Mouse (Mus musculus) kidney, adult 2 months (tissue): ENCODE results near the gene Mboat7.

ENCODE experiments used
- CTCF ChIP-seq: fragments of 200-500 bp; conservative IDR thresholded peaks from 2 replicates; pipeline ENCODE4 v1.5.1; 2011; ENCODE audit warnings: low read depth, mild to moderate bottlenecking, control low read depth, low read length, moderate library complexity, mixed read lengths; ENCODE audit not compliant: insufficient read depth, insufficient read length
- POLR2A ChIP-seq: fragments of 200-500 bp; IDR thresholded peaks from one replicate; pipeline ENCODE4 v1.6.1; 2011; ENCODE audit warnings: low read depth, low read length, control low read depth

DNA sequence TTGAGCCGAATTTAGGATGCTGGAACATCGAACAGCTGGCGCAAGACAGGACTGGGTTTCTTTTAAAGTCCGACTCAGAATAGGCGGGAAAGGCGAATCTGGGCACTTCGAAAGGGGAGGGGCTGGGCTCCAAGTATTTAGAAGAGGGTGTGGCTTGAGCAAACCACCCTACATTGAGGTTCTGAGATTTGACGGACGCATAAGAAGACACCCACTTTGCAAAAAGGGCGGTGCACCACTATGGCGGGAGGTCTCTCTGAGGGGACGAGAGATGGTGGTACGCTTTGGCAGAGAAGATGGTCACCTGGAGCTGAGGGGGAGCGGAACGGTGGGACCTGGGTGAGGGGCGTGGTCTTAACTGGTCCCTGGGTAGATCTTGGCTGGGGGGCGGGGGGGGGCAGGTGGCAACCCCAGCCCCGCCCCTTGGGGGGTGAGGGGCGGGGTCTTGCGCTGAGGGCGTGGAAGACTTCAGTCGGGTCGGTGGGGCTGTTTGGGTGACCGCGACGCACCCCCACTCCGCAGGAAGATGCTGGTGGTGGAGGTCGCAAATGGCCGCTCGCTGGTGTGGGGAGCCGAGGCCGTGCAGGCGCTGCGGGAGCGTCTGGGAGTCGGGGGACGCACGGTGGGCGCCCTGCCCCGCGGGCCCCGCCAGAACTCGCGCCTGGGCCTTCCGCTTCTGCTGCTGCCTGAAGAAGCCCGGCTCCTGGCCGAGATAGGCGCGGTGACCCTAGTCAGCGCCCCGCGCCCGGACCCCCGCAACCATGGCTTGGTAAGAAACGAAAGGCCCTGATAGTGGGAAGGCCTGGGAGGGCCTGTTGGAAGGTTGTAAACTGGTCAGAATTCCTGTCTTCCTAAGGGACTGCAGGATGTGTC lies 989 bp upstream of the Mboat7 start:
- TF ChIP-seq CTCF (no peak), POLR2A (no peak)
